Comparison of ENCODE assay signal across 17 mouse cellular contexts in genomic region chr10:111619627-111620270, GRCm38 (mm10).
A peak's percentile ranks its signal among the peaks of the same experiment; 100 is the strongest.
DNase-seq lines count a peak whose midpoint lies in the region; ATAC-seq lines count a peak whose summit lies in the region.
"Had no signal": no experiment of that assay in that cellular context is flagged by ENCODE, and none has a peak within 500 bp of the region (broad histone marks: within the 10 kb centered on the region; RNA-seq: fewer than 3 reads in every experiment).

No protein-coding gene starts in this region.

- no peaks in the 10 kb centered on the region for H3K36me3 ChIP-seq in forebrain, embryonic 10.5 days (replicated peaks)
- H3K36me3 ChIP-seq: embryonic facial prominence, embryonic 12.5 days; limb, embryonic 10.5 days; liver, embryonic 15.5 days had no signal

- peak; percentile 59 for ATAC-seq in granulocyte monocyte progenitor cell, adult 5-6 weeks (replicated peaks; ENCODE audit: poor library complexity, severe bottlenecking)
- ATAC-seq: forebrain, embryonic 13.5 days had no signal

- H3K27ac ChIP-seq in forebrain, embryonic 10.5 days: no peak overlapping the region
- H3K27ac ChIP-seq: embryonic facial prominence, embryonic 12.5 days; forebrain, embryonic 13.5 days; gastrocnemius, adult 2 months; hindbrain, embryonic 14.5 days; limb, embryonic 10.5 days; liver, embryonic 15.5 days had no signal

- H3K4me1 ChIP-seq in forebrain, embryonic 10.5 days: peaks cover 45% of the 10 kb centered on the region
- H3K4me1 ChIP-seq: liver, embryonic 15.5 days had no signal

- H3K9me3 ChIP-seq in forebrain, embryonic 10.5 days: no peaks in the 10 kb centered on the region
- H3K9me3 ChIP-seq: embryonic facial prominence, embryonic 12.5 days; forebrain, embryonic 13.5 days; limb, embryonic 10.5 days; liver, embryonic 15.5 days had no signal

- no peak overlapping the region for H3K4me3 ChIP-seq in forebrain, embryonic 10.5 days
- H3K4me3 ChIP-seq: embryonic facial prominence, embryonic 12.5 days; forebrain, embryonic 13.5 days; gastrocnemius, adult 2 months; limb, embryonic 10.5 days; liver, embryonic 15.5 days had no signal

- 91% methylated on average over 10 of the region's 11 CpGs for WGBS in forebrain, embryonic 10.5 days

- H3K27me3 ChIP-seq in forebrain, embryonic 10.5 days (ENCODE audit: poor library complexity, severe bottlenecking): peaks cover 76% of the 10 kb centered on the region
- H3K27me3 ChIP-seq: embryonic facial prominence, embryonic 12.5 days; liver, embryonic 15.5 days had no signal

- peak; percentile 11 for DNase-seq in gastrocnemius, adult 18-20 months (ENCODE audit: low spot score)
- no peak for DNase-seq in gastrocnemius, postnatal 4 days (ENCODE audit: low spot score in 2 of 2)
- DNase-seq in urinary bladder, postnatal 14 days (ENCODE audit: low spot score): peak; percentile 23
- DNase-seq in urinary bladder, adult 2 months (ENCODE audit: low spot score): no peak
- no peak for DNase-seq in forebrain, embryonic 10.5 days (ENCODE audit: extremely low spot score, low spot score)
- no peak for DNase-seq in layer of hippocampus, postnatal 36 days
- no peak for DNase-seq in frontal cortex, postnatal 36 days (ENCODE audit: low spot score in 2 of 2)
- DNase-seq: cerebellum, adult 9-11 months; gastrocnemius, adult 2 months; layer of hippocampus, adult 9-11 months; right cerebral cortex, postnatal 4 days had no signal

Comparison
In these comparisons a context has a peak if more than half of its experiments do, and no peak if none do; other contexts are left out.
1. DNase-seq: peak in gastrocnemius, adult 18-20 months (single experiment) and urinary bladder, postnatal 14 days (single experiment); none in gastrocnemius, postnatal 4 days (0 of 2), urinary bladder, adult 2 months (single experiment), forebrain, embryonic 10.5 days (single experiment), layer of hippocampus, postnatal 36 days (0 of 2) and frontal cortex, postnatal 36 days (0 of 2).